Comparison of ENCODE assay signal across 18 mouse cellular contexts in the genomic region with DNA sequence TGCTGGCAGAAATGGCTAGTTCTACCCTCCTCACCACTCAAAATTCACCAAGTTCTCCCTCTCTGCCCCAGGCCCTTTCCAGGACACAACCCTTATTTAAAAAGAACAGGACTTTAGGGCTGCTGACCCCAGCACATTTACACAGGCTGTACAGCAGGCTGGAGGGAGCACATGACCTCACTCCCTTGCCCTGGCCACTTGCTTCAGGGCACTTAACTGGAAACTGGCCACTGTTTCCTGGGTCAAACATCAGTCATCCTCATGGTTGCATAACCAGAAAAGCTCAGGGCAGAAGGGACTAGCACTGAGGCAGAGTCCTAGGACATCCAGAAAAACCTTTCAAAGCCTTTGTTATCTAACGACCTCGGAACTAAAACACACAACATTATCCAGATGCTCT. TPM values are rescaled to one million over a fixed set of nuclear protein-coding genes. Genes with fewer than 3 reads are reported as not detected.
DNase-seq lines count a peak whose midpoint lies in the region; ATAC-seq and TF ChIP-seq lines count a peak whose summit lies in the region.
"Had no signal": no experiment of that assay in that cellular context is flagged by ENCODE, and none has a peak within 500 bp of the region (broad histone marks: within the 10 kb centered on the region; RNA-seq: fewer than 3 reads in every experiment).

No protein-coding gene starts in this region.

- no peak overlapping the region for H3K4me3 ChIP-seq in kidney, adult 2 months (ENCODE audit: insufficient read depth, low read depth, low read length)
- no peak overlapping the region for H3K4me3 ChIP-seq in kidney, embryonic 14.5 days (ENCODE audit: low read length)
- H3K4me3 ChIP-seq in intestine, postnatal 0 days (ENCODE audit: low read depth, low read length) = no peak overlapping the region
- H3K4me3 ChIP-seq in stomach, embryonic 15.5 days (replicated peaks) = no peak overlapping the region
- H3K4me3 ChIP-seq in embryonic facial prominence, embryonic 10.5 days = no peak overlapping the region
- H3K4me3 ChIP-seq: heart, embryonic 13.5 days; lung, embryonic 15.5 days; midbrain, embryonic 12.5 days; neural tube, embryonic 15.5 days had no signal

- 42% methylated on average over 2 of the region's 2 CpGs for WGBS in kidney, adult 2 months
- WGBS in kidney, embryonic 14.5 days = 83% methylated on average over 2 of the region's 2 CpGs
- WGBS in intestine, postnatal 0 days = 35% methylated on average over 2 of the region's 2 CpGs
- 59% methylated on average over 2 of the region's 2 CpGs for WGBS in stomach, embryonic 15.5 days
- WGBS in embryonic facial prominence, embryonic 10.5 days = 85% methylated on average over 2 of the region's 2 CpGs

- no peak overlapping the region for H3K4me2 ChIP-seq in kidney, embryonic 14.5 days (replicated peaks; ENCODE audit: low read depth, low read length)
- no peak overlapping the region for H3K4me2 ChIP-seq in intestine, postnatal 0 days (replicated peaks; ENCODE audit: low read depth)
- no peak overlapping the region for H3K4me2 ChIP-seq in stomach, embryonic 15.5 days
- H3K4me2 ChIP-seq: heart, embryonic 13.5 days; lung, embryonic 15.5 days; midbrain, embryonic 12.5 days; neural tube, embryonic 15.5 days had no signal

- no peak for ATAC-seq in kidney, embryonic 14.5 days (ENCODE audit: low FRiP score, low TSS enrichment)
- peak; percentile 31; the same call in 1 of the 2 replicates for ATAC-seq in intestine, postnatal 0 days
- 0 out of 2 replicates have a peak, but pooled peaks have one; percentile 11 for ATAC-seq in stomach, embryonic 15.5 days (ENCODE audit: insufficient read depth, low FRiP score, low read depth)
- ATAC-seq: forebrain, embryonic 14.5 days had no signal

- no peak overlapping the region for H3K9ac ChIP-seq in kidney, embryonic 14.5 days (ENCODE audit: low read depth, low read length)
- no peak overlapping the region for H3K9ac ChIP-seq in intestine, postnatal 0 days (ENCODE audit: low read depth, low read length)
- no peak overlapping the region for H3K9ac ChIP-seq in stomach, embryonic 15.5 days
- H3K9ac ChIP-seq: heart, embryonic 13.5 days; lung, embryonic 15.5 days; midbrain, embryonic 12.5 days; neural tube, embryonic 15.5 days had no signal

- H3K9me3 ChIP-seq in kidney, embryonic 14.5 days (ENCODE audit: control insufficient read depth, low read length) = no peaks in the 10 kb centered on the region
- no peaks in the 10 kb centered on the region for H3K9me3 ChIP-seq in intestine, postnatal 0 days (ENCODE audit: control insufficient read depth)
- no peaks in the 10 kb centered on the region for H3K9me3 ChIP-seq in stomach, embryonic 15.5 days
- H3K9me3 ChIP-seq in embryonic facial prominence, embryonic 10.5 days = no peaks in the 10 kb centered on the region
- H3K9me3 ChIP-seq: heart, embryonic 13.5 days; lung, embryonic 15.5 days; midbrain, embryonic 12.5 days; neural tube, embryonic 15.5 days had no signal

- H3K4me1 ChIP-seq in kidney, adult 2 months (ENCODE audit: control insufficient read depth, insufficient read depth, low read length) = peaks cover 28% of the 10 kb centered on the region
- H3K4me1 ChIP-seq in kidney, embryonic 14.5 days (ENCODE audit: control insufficient read depth, insufficient read depth, low read length) = peaks cover 7% of the 10 kb centered on the region
- peaks cover 19% of the 10 kb centered on the region for H3K4me1 ChIP-seq in intestine, postnatal 0 days (replicated peaks; ENCODE audit: control insufficient read depth, insufficient read depth, low read length)
- H3K4me1 ChIP-seq in stomach, embryonic 15.5 days = peaks cover 8% of the 10 kb centered on the region; the same call in 1 of the 2 replicates
- H3K4me1 ChIP-seq in embryonic facial prominence, embryonic 10.5 days = peaks cover 16% of the 10 kb centered on the region

- no peak for TF ChIP-seq CTCF in kidney, adult 2 months (conservative IDR thresholded peaks at IDR 0.05; ENCODE audit: insufficient read depth, insufficient read length, low read depth, low read length)
- TF ChIP-seq CTCF in intestine, postnatal 0 days (IDR thresholded peaks at IDR 0.05; ENCODE audit: low read depth) = no peak

- TF ChIP-seq POLR2A in kidney, adult 2 months (IDR thresholded peaks at IDR 0.05; ENCODE audit: low read depth, low read length) = no peak

- H3K27me3 ChIP-seq in kidney, adult 2 months (replicated peaks; ENCODE audit: control insufficient read depth, insufficient read depth, low read length) = no peaks in the 10 kb centered on the region
- H3K27me3 ChIP-seq in kidney, embryonic 14.5 days (ENCODE audit: control insufficient read depth, insufficient read depth, low read length) = peaks cover 20% of the 10 kb centered on the region
- peaks cover 5% of the 10 kb centered on the region for H3K27me3 ChIP-seq in intestine, postnatal 0 days (replicated peaks; ENCODE audit: control insufficient read depth, insufficient read depth, low read length)
- H3K27me3 ChIP-seq in stomach, embryonic 15.5 days (replicated peaks) = peaks cover 8% of the 10 kb centered on the region; the same call in 1 of the 2 replicates
- H3K27me3 ChIP-seq in embryonic facial prominence, embryonic 10.5 days (replicated peaks; ENCODE audit: low read depth, poor library complexity, severe bottlenecking) = peaks cover 41% of the 10 kb centered on the region

- H3K27ac ChIP-seq in kidney, adult 2 months (ENCODE audit: insufficient read depth, low read depth, low read length) = peak overlapping the region; percentile 71
- H3K27ac ChIP-seq in kidney, embryonic 14.5 days (ENCODE audit: low read depth, low read length) = no peak overlapping the region
- H3K27ac ChIP-seq in intestine, postnatal 0 days (ENCODE audit: low read depth, low read length) = peak overlapping the region; percentile 17; the same call in 1 of the 2 replicates
- H3K27ac ChIP-seq in stomach, embryonic 15.5 days = no peak overlapping the region
- no peak overlapping the region for H3K27ac ChIP-seq in embryonic facial prominence, embryonic 10.5 days (replicated peaks)
- H3K27ac ChIP-seq: heart, embryonic 13.5 days; lung, embryonic 15.5 days; midbrain, embryonic 12.5 days; neural tube, embryonic 15.5 days had no signal

- no peaks in the 10 kb centered on the region for H3K36me3 ChIP-seq in kidney, adult 2 months (ENCODE audit: control insufficient read depth, insufficient read depth, low read length)
- H3K36me3 ChIP-seq in kidney, embryonic 14.5 days (ENCODE audit: control insufficient read depth, insufficient read depth, low read length) = no peaks in the 10 kb centered on the region
- H3K36me3 ChIP-seq in intestine, postnatal 0 days (ENCODE audit: control insufficient read depth, insufficient read depth) = peaks cover 10% of the 10 kb centered on the region
- no peaks in the 10 kb centered on the region for H3K36me3 ChIP-seq in stomach, embryonic 15.5 days
- no peaks in the 10 kb centered on the region for H3K36me3 ChIP-seq in embryonic facial prominence, embryonic 10.5 days (replicated peaks)
- H3K36me3 ChIP-seq: G1E; heart, embryonic 13.5 days; lung, embryonic 15.5 days; midbrain, embryonic 12.5 days; neural tube, embryonic 15.5 days had no signal

- peak; percentile 93 for DNase-seq in kidney, adult 2 months
- peak; percentile 78 to 92 for DNase-seq in kidney, postnatal 36 days
- DNase-seq in embryonic facial prominence, embryonic 10.5 days (ENCODE audit: low spot score) = no peak
- no peak for DNase-seq in layer of hippocampus, adult 9-10 months (ENCODE audit: low spot score)
- DNase-seq: cerebellum, postnatal 10 days; embryo, embryonic 11 days; heart, postnatal 4 days; layer of hippocampus, adult 9-11 months; thymus, postnatal 14 days had no signal

RNA-seq across cellular contexts. Expression of gene Ripk4, which starts 5.3 kb away (rescaled TPM):
- polyA plus RNA-seq in kidney, adult 2 months (2012; rRNA removed) = 12.8 and 14.4 TPM in 2 replicates
- 4.6 and 7.7 TPM in 2 replicates for polyA plus RNA-seq in kidney, embryonic 14.5 days (2014; fragmentation: Nextera tagmentation; extraction: Ambion mirVana)
- polyA plus RNA-seq in intestine, postnatal 0 days (2015; fragmentation: Nextera tagmentation; extraction: Ambion mirVana) = 11.9 and 12.9 TPM in 2 replicates
- 24.0 and 27.1 TPM in 2 replicates for polyA plus RNA-seq in stomach, embryonic 15.5 days (2015; fragmentation: Nextera tagmentation; extraction: Ambion mirVana)
- 7.8 and 8.4 TPM in 2 replicates for polyA plus RNA-seq in embryonic facial prominence, embryonic 10.5 days (2016; fragmentation: Nextera tagmentation; extraction: Ambion mirVana)
- polyA plus RNA-seq: G1E had no signal

Comparison
In these comparisons a context has a peak if more than half of its experiments do, and no peak if none do; other contexts are left out.
1. H3K27ac ChIP-seq: peak in kidney, adult 2 months (single experiment) and intestine, postnatal 0 days (single experiment); none in kidney, embryonic 14.5 days (single experiment), stomach, embryonic 15.5 days (single experiment) and embryonic facial prominence, embryonic 10.5 days (single experiment).
2. DNase-seq: peak in kidney, adult 2 months (single experiment) and kidney, postnatal 36 days (2 of 2); none in embryonic facial prominence, embryonic 10.5 days (single experiment) and layer of hippocampus, adult 9-10 months (single experiment).